Mouse (Mus musculus): ENCODE results near the gene 1700003F12Rik.

Gene 1700003F12Rik

GRCm38 (mm10) chr2:154549886-154550189, 3.0 kb downstream of the 1700003F12Rik start:
- no peak for DNase-seq

- peak; percentile 52 to 61 for DNase-seq
Observed at GRCm38 (mm10) chr2:154550937-154551336, 4.1 kb downstream of the 1700003F12Rik start.

- DNase-seq, result peak; percentile 30 to 32
Observed at GRCm38 (mm10) chr2:154551476-154551875, 4.6 kb downstream of the 1700003F12Rik start, which contains the start of gene Actl10. Gene Actl10, plus strand, starts transcription at chr2:154551776.

GRCm38 (mm10) chr2:154551927-154552326, 5.0 kb downstream of the 1700003F12Rik start:
- peak; percentile 77 to 79 for DNase-seq

- DNase-seq, result peak; percentile 97
Observed at GRCm38 (mm10) chr2:154552424-154552907, 5.6 kb downstream of the 1700003F12Rik start.

- peak in 1 of 2 experiments; percentile 58 for DNase-seq
Observed at GRCm38 (mm10) chr2:154555235-154555634, 8.3 kb downstream of the 1700003F12Rik start.

- peak; percentile 84 to 88 for DNase-seq
Observed at GRCm38 (mm10) chr2:154557184-154557832, 10.4 kb downstream of the 1700003F12Rik start.

- DNase-seq, result peak; percentile 91 to 94
Observed at GRCm38 (mm10) chr2:154558264-154559039, 11.6 kb downstream of the 1700003F12Rik start, which contains the start of gene Necab3. Gene Necab3, minus strand, starts transcription at chr2:154558890.

- DNase-seq, result no peak
Observed at GRCm38 (mm10) chr2:154563612-154564170, 16.8 kb downstream of the 1700003F12Rik start.

- DNase-seq, result peak; percentile 92
Observed at GRCm38 (mm10) chr2:154565562-154565961, 18.7 kb downstream of the 1700003F12Rik start.

GRCm38 (mm10) chr2:154566641-154567040, 19.8 kb downstream of the 1700003F12Rik start:
- DNase-seq, result no peak

- DNase-seq, result no peak
Observed at GRCm38 (mm10) chr2:154567766-154568165, 20.9 kb downstream of the 1700003F12Rik start.

- peak; percentile 71 to 83 for DNase-seq
Observed at GRCm38 (mm10) chr2:154568329-154569070, 21.6 kb downstream of the 1700003F12Rik start.

- peak; percentile 69 to 78 for DNase-seq
Observed at GRCm38 (mm10) chr2:154569071-154569748, 22.3 kb downstream of the 1700003F12Rik start.

GRCm38 (mm10) chr2:154569836-154570286, 23.0 kb downstream of the 1700003F12Rik start, which contains the start of gene E2f1:
Gene E2f1, minus strand, starts transcription at chr2:154569892.
- peak; percentile 97 to 99 for DNase-seq

GRCm38 (mm10) chr2:154570666-154571065, 23.8 kb downstream of the 1700003F12Rik start:
- DNase-seq, result no peak

- DNase-seq, result no peak
Observed at GRCm38 (mm10) chr2:154571266-154571665, 24.4 kb downstream of the 1700003F12Rik start.

- DNase-seq, result no peak
Observed at GRCm38 (mm10) chr2:154571976-154572375, 25.1 kb downstream of the 1700003F12Rik start.

- DNase-seq, result peak; percentile 57 to 75
Observed at GRCm38 (mm10) chr2:154572996-154573395, 26.1 kb downstream of the 1700003F12Rik start.

GRCm38 (mm10) chr2:154574271-154574670, 27.4 kb downstream of the 1700003F12Rik start:
- peak; percentile 49 to 68 for DNase-seq

GRCm38 (mm10) chr2:154576876-154577743, 30.2 kb downstream of the 1700003F12Rik start:
- peak in 1 of 2 experiments; percentile 58 for DNase-seq
